Comparison of ENCODE assay signal across 21 mouse cellular contexts in the genomic region with DNA sequence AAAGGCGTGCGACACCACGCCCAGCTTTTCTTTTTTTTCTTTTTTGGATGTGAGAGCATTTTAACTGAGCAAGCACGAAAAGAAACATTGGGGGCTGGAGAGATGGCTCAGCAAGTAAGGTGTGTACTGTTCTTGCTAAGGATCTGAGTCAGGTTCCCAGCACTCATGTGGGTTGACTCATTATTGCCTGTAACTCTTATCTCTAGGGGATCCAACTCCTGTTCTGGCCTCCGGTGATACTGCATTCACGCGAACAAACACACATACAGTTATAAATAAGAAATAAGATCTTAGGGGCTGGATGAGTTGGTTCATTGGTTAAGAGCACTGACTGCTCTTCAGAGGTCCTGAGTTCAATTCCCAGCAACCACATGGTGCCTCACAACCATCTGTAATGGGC. TPM values are rescaled to one million over a fixed set of nuclear protein-coding genes. Genes with fewer than 3 reads are reported as not detected.
DNase-seq lines count a peak whose midpoint lies in the region; ATAC-seq lines count a peak whose summit lies in the region.
"Had no signal": no experiment of that assay in that cellular context is flagged by ENCODE, and none has a peak within 500 bp of the region (broad histone marks: within the 10 kb centered on the region; RNA-seq: fewer than 3 reads in every experiment).

No protein-coding gene starts in this region.

- H3K27ac ChIP-seq in forebrain, embryonic 12.5 days, result no peak overlapping the region
- H3K27ac ChIP-seq: embryonic facial prominence, embryonic 10.5 days; embryonic facial prominence, embryonic 12.5 days had no signal

- WGBS in forebrain, embryonic 12.5 days, result 96% methylated on average over 7 of the region's 7 CpGs

- 0 out of 2 replicates have a peak, but pooled peaks cover 2% of the 10 kb centered on the region for H3K27me3 ChIP-seq in forebrain, embryonic 12.5 days
- H3K27me3 ChIP-seq: embryonic facial prominence, embryonic 12.5 days; Patski had no signal

- H3K4me2 ChIP-seq in forebrain, embryonic 12.5 days, result no peak overlapping the region
- H3K4me2 ChIP-seq: embryonic facial prominence, embryonic 12.5 days had no signal

- no peaks in the 10 kb centered on the region for H3K9me3 ChIP-seq in forebrain, embryonic 12.5 days
- H3K9me3 ChIP-seq: embryonic facial prominence, embryonic 12.5 days had no signal

- DNase-seq in heart, adult 11 months, result peak; percentile 79
- no peak for DNase-seq in heart, postnatal 36 days
- DNase-seq in 3T3-L1 (ENCODE audit: low read depth, low spot score) (peak; percentile 18), 416B (ENCODE audit: low read depth) (peak; percentile 54)
- DNase-seq in induced T-regulatory cell, adult 2 months (ENCODE audit: low read depth), result peak; percentile 23
- no peak for DNase-seq in cerebellum, postnatal 25 days
- DNase-seq: adrenal gland, adult 8-10 months; adrenal gland, postnatal 14 days; adrenal gland, postnatal 36 days; cerebellum, adult 11 months; cerebellum, adult 18-20 months; cerebellum, adult 9-11 months; cerebellum, postnatal 14 days had no signal

- peaks cover 26% of the 10 kb centered on the region for H3K4me1 ChIP-seq in forebrain, embryonic 12.5 days

- H3K9ac ChIP-seq in forebrain, embryonic 12.5 days, result no peak overlapping the region
- H3K9ac ChIP-seq: embryonic facial prominence, embryonic 12.5 days had no signal

- intact Hi-C loops in heart, postnatal 36 days (cut with DNase I), result loop anchor here (10.0 kb wide), 1 partner anchor 179 kb away; no protein-coding TSS in a partner anchor

- no peak for ATAC-seq in cerebellum, adult (ENCODE audit: insufficient number of reproducible peaks, low FRiP score, low TSS enrichment)
- ATAC-seq in forebrain, embryonic 12.5 days (ENCODE audit: low FRiP score), result no peak
- ATAC-seq: activated CD4-positive, CD25-positive, alpha-beta regulatory T cell, adult 4 months; forebrain, embryonic 14.5 days; forebrain, embryonic 16.5 days; Patski had no signal

- H3K4me3 ChIP-seq in forebrain, embryonic 12.5 days (replicated peaks), result no peak overlapping the region
- H3K4me3 ChIP-seq: embryonic facial prominence, embryonic 10.5 days; embryonic facial prominence, embryonic 12.5 days had no signal

- H3K36me3 ChIP-seq in forebrain, embryonic 12.5 days (replicated peaks), result no peaks in the 10 kb centered on the region
- H3K36me3 ChIP-seq: embryonic facial prominence, embryonic 12.5 days had no signal

RNA-seq across cellular contexts. Expression of a gene that starts 1.9 kb away (rescaled TPM):
- total RNA-seq in heart, postnatal 36 days (2021), result 1 to 10 TPM; 8.8 to 9.6 TPM
- polyA plus RNA-seq in forebrain, embryonic 12.5 days (2016; fragmentation: Nextera tagmentation; extraction: Ambion mirVana), result 46.3 and 47.8 TPM in 2 replicates

RNA-seq across cellular contexts. Expression of a gene that starts 10.9 kb away (rescaled TPM):
- total RNA-seq in heart, postnatal 36 days (2021), result 10 to 100 TPM; 28.2 to 34.8 TPM
- 61.0 and 61.2 TPM in 2 replicates for polyA plus RNA-seq in forebrain, embryonic 12.5 days (2016; fragmentation: Nextera tagmentation; extraction: Ambion mirVana)

RNA-seq across cellular contexts. Expression of a gene that starts 39.9 kb away (rescaled TPM):
- total RNA-seq in heart, postnatal 36 days (2021), result under 1 TPM in 1 of 2 experiments, not detected in 1; 0.98 TPM
- 0.78 and 0.82 TPM in 2 replicates for polyA plus RNA-seq in forebrain, embryonic 12.5 days (2016; fragmentation: Nextera tagmentation; extraction: Ambion mirVana)
- polyA plus RNA-seq: activated CD4-positive, CD25-positive, alpha-beta regulatory T cell, adult 4 months; Patski had no signal

RNA-seq across cellular contexts. Expression of a gene that starts 51.2 kb away (rescaled TPM):
- total RNA-seq in heart, postnatal 36 days (2021), result 10 to 100 TPM; 27.6 to 30.5 TPM
- 152 and 166 TPM in 2 replicates for polyA plus RNA-seq in forebrain, embryonic 12.5 days (2016; fragmentation: Nextera tagmentation; extraction: Ambion mirVana)

Comparison
In these comparisons a context has a peak if more than half of its experiments do, and no peak if none do; other contexts are left out.
1. DNase-seq: peak in heart, adult 11 months (single experiment), 3T3-L1 (single experiment), 416B (single experiment) and induced T-regulatory cell, adult 2 months (single experiment); none in heart, postnatal 36 days (0 of 2) and cerebellum, postnatal 25 days (0 of 2).